Mouse (Mus musculus): Measurements from ENCODE around the gene Rxra. TPM values are rescaled to one million over a fixed set of nuclear protein-coding genes. Genes with fewer than 3 reads are reported as not detected.

Rxra gene
- polyA plus RNA-seq, 1 experiment from 2014 or later = 10.3 TPM

DNA sequence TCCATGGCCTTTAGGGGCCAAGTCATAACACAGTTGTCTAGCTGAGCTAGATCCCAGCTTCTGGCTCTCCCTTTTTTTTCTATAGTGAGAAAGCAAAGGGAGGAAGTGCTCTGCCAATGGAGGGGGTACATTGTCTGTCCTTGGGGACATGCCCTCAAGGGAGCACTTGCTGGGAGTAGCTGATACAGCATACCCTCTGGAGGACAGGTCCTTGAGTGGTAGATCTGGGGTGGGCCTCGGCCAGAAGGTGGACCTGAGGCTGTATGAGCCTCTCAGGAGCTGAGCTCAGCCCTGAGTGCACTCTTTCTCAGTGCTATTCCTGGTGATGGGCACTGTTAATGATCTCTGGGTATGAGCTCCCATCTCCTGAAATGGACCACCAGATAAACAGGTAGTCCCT is 66.9 kb downstream of the Rxra start:
- H3K4me3 ChIP-seq (ENCODE audit: low read depth, low read length) = no peak overlapping the region
- WGBS = 87% methylated on average over 1 of the region's 1 CpGs
- H3K4me1 ChIP-seq (ENCODE audit: control insufficient read depth, insufficient read depth, low read length) = peaks cover 50% of the 10 kb centered on the region
- H3K36me3 ChIP-seq (ENCODE audit: control insufficient read depth, insufficient read depth, low read length) = peaks cover 21% of the 10 kb centered on the region
- H3K9me3 ChIP-seq (ENCODE audit: control insufficient read depth, low read depth, low read length) = no peaks in the 10 kb centered on the region
- H3K9ac ChIP-seq (replicated peaks; ENCODE audit: low read depth, low read length) = no peak overlapping the region
- H3K27me3 ChIP-seq (ENCODE audit: control insufficient read depth, insufficient read depth, low read length) = no peaks in the 10 kb centered on the region
- no peak for ATAC-seq (ENCODE audit: insufficient number of reproducible peaks, insufficient read depth, low FRiP score, low read depth)
- no peak overlapping the region for H3K4me2 ChIP-seq (replicated peaks; ENCODE audit: low read depth, low read length)
- H3K27ac ChIP-seq (ENCODE audit: low read length) = no peak overlapping the region; the same call in 1 of the 2 replicates

DNA sequence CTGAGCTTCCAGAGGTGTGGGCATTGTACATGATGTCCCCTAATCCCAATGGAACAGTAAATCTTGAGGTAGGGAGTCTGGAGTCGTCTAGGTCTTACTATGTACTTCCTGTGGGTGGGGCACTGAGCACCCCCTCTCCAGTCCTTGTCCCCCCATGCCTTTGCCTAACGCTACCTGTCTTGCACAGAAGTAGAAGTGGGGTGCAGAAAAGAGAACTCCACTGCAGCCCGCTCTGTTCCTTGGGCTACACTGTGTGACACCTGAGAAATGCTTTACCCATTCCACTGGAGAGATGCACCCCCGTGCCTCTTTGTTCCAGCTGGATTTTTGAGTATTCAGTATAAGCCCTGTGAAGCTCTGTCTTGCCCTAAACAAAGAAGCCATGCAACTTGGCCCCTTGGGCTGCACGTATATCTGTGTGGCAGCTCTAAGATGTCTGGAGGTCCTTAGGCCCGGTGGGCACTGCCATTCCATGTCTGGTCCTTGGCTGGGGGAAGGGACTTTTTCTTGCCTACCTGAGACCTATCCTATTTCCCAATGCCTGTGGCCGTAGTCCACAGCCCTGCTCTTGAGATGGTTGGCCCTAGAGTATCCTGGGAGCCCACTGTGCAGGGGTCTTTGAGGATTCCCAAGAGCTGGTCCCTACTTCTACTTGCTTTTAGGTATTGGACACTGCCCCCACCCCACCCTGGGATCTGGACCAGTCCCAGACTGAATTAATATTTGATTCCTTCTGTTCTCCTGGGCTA is 67.8 kb downstream of the Rxra start:
- Histone ChIP-seq H3K9ac (replicated peaks; ENCODE audit: low read depth, low read length) (no peak overlapping the region), H3K27ac (ENCODE audit: low read length) (peak overlapping the region; percentile 87; the same call in 1 of the 2 replicates), H3K4me2 (replicated peaks; ENCODE audit: low read depth, low read length) (no peak overlapping the region)

DNA sequence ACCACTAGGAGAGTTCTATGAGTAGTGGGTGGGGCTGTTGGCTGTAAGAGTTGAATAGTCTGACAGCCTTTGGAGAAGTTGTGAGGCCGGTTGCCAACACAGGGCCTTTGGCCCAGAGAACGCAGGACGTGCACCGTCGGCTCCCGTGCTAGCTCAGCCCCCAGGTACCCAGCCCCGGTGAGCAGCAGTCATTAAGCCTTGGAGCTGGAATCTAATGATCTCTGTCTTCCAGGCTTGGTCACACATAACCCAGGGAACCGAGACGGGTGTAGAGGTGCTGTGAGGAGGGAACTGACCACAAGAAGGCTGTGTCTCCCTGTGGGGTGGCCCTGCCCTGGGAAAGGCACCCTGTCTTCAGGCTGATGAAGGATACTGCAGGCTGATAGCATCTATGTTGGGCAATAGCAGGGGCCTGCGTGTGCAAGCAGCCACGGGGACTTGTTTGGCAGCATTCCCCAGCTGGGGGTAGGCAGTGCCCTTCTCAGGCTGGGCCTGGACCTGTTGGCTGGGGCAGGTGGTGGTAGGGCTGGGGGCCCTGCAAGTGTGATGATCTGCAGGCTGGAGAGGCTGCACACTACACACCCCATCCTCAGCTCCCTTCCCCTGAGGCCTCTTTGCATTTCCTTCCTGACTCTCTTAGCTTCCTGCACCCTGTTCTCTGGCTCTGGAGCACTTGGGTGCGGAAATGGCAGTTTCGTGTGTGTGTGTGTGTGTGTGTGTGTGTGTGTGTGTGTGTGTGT is 68.5 kb downstream of the Rxra start:
- Histone ChIP-seq H3K27ac (ENCODE audit: low read length) (peak overlapping the region; percentile 87), H3K9ac (replicated peaks; ENCODE audit: low read depth, low read length) (no peak overlapping the region), H3K36me3 (ENCODE audit: control insufficient read depth, insufficient read depth, low read length) (peaks cover 25% of the 10 kb centered on the region), H3K4me1 (ENCODE audit: control insufficient read depth, insufficient read depth, low read length) (peaks cover 43% of the 10 kb centered on the region), H3K4me2 (replicated peaks; ENCODE audit: low read depth, low read length) (no peak overlapping the region), H3K4me3 (ENCODE audit: low read depth, low read length) (no peak overlapping the region), H3K27me3 (ENCODE audit: control insufficient read depth, insufficient read depth, low read length) (no peaks in the 10 kb centered on the region), H3K9me3 (ENCODE audit: control insufficient read depth, low read depth, low read length) (no peaks in the 10 kb centered on the region)
- peak; percentile 70 for ATAC-seq (ENCODE audit: insufficient number of reproducible peaks, insufficient read depth, low FRiP score, low read depth)
- WGBS = 57% methylated on average over 13 of the region's 13 CpGs

More for the DNA sequence above, 67.8 kb downstream of the Rxra start:
- H3K9me3 ChIP-seq (ENCODE audit: control insufficient read depth, low read depth, low read length) = no peaks in the 10 kb centered on the region
- no peak overlapping the region for H3K4me3 ChIP-seq (ENCODE audit: low read depth, low read length)
- H3K27me3 ChIP-seq (ENCODE audit: control insufficient read depth, insufficient read depth, low read length) = no peaks in the 10 kb centered on the region
- 78% methylated on average over 7 of the region's 7 CpGs for WGBS
- H3K4me1 ChIP-seq (ENCODE audit: control insufficient read depth, insufficient read depth, low read length) = peaks cover 49% of the 10 kb centered on the region
- no peak for ATAC-seq (ENCODE audit: insufficient number of reproducible peaks, insufficient read depth, low FRiP score, low read depth)
- H3K36me3 ChIP-seq (ENCODE audit: control insufficient read depth, insufficient read depth, low read length) = peaks cover 24% of the 10 kb centered on the region

DNA sequence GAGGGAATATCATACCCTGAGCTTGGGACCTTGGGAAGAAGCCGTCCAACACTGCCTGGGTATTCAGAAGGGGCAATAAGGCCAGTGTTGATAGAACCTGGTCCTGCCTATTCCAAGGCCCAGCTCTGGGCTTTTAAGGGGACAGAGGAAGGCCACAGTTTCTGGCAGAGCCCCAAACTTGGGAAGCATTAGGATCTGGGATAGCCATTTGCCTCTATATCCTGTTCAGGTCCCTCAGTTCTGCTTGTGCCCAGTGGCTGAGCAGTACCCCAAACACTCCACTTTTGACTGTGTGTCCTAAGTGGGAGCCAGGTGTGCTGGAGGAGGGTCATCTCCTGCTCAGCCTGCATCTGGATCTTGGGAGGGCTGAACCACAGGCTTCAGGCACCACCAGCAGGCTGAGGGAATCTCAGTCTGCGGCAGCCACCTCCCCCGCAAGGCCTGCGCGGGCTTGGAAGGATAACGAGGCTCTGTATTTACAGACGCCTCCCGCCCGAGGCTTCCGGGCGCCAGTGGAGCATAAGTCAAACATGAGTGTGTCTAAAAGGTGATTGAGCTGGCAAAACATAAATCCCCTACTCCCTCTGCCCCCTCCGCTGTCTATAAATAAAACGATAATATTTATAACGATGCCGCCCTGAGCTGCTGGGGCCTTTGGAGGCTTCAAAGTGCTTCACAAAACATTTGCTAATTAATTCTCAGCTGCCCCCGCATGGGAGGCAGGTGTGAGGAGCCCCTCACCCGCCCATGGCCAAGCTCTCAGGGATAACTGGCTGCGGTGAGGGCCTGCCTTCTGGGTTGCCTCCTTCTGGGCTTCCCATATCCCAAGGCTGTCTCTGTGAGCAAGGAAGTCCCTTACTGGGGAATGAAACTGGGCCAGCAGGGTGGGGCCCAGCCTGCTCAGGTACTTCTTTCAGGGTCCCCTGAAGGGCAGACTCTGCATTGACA is 69.7 kb downstream of the Rxra start:
- peaks cover 29% of the 10 kb centered on the region for H3K36me3 ChIP-seq (ENCODE audit: control insufficient read depth, insufficient read depth, low read length)
- H3K9ac ChIP-seq (replicated peaks; ENCODE audit: low read depth, low read length) = no peak overlapping the region
- peaks cover 42% of the 10 kb centered on the region for H3K4me1 ChIP-seq (ENCODE audit: control insufficient read depth, insufficient read depth, low read length)

DNA sequence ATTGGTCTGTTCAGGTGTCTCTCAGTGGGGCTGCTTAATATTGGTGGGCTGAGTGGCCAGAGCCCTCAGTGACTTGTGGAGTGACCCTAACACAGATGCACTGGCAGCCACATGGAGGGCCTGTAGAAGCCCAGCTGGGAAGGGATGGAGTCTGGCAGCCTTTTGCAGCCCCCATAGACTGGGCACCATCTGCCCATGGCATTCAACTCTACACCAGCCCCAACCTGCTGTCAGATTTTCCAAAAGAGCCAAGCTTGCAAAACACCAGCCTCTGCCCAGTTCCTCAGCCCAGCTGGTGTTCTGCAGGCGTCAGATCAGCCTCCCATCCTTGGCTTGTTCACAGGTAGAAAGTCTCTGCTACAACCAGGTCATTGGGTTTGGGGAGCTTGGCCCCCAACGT is 70.6 kb downstream of the Rxra start:
- ATAC-seq (ENCODE audit: insufficient number of reproducible peaks, insufficient read depth, low FRiP score, low read depth) = no peak
- Histone ChIP-seq H3K27me3 (ENCODE audit: control insufficient read depth, insufficient read depth, low read length) (no peaks in the 10 kb centered on the region), H3K4me2 (replicated peaks; ENCODE audit: low read depth, low read length) (no peak overlapping the region), H3K27ac (ENCODE audit: low read length) (peak overlapping the region; percentile 87; the same call in 1 of the 2 replicates), H3K9ac (replicated peaks; ENCODE audit: low read depth, low read length) (no peak overlapping the region), H3K4me1 (ENCODE audit: control insufficient read depth, insufficient read depth, low read length) (peaks cover 51% of the 10 kb centered on the region), H3K9me3 (ENCODE audit: control insufficient read depth, low read depth, low read length) (no peaks in the 10 kb centered on the region), H3K36me3 (ENCODE audit: control insufficient read depth, insufficient read depth, low read length) (peaks cover 22% of the 10 kb centered on the region), H3K4me3 (ENCODE audit: low read depth, low read length) (no peak overlapping the region)
- 62% methylated on average over 2 of the region's 2 CpGs for WGBS

More for the DNA sequence above, 69.7 kb downstream of the Rxra start:
- Histone ChIP-seq H3K4me2 (replicated peaks; ENCODE audit: low read depth, low read length) (no peak overlapping the region), H3K4me3 (ENCODE audit: low read depth, low read length) (no peak overlapping the region), H3K9me3 (ENCODE audit: control insufficient read depth, low read depth, low read length) (no peaks in the 10 kb centered on the region), H3K27ac (ENCODE audit: low read length) (peak overlapping the region; percentile 87), H3K27me3 (ENCODE audit: control insufficient read depth, insufficient read depth, low read length) (no peaks in the 10 kb centered on the region)
- 13% methylated on average over 18 of the region's 18 CpGs for WGBS
- peak; percentile 12; the same call in 1 of the 2 replicates for ATAC-seq (ENCODE audit: insufficient number of reproducible peaks, insufficient read depth, low FRiP score, low read depth)

DNA sequence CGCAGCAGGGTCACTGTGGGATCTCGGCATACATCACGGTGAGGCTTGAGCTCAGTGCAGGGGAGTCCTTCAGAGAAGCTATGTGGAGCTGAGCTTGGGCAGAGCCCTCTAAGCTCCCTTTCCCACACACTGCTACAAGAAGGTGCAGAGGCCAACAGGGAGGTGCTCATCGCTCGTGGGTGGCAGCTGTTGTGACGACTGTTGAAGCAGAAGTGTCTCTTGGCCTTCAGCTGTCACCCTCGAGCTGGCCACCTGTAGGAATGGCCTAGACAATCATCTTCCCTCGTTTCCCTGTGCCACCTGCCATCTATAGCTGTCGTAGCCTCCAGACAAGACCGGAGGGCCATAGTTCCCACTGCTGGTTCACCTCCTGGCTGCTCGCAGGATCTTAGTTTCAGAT is 72.7 kb downstream of the Rxra start:
- H3K9me3 ChIP-seq (ENCODE audit: control insufficient read depth, low read depth, low read length) = no peaks in the 10 kb centered on the region
- H3K9ac ChIP-seq (replicated peaks; ENCODE audit: low read depth, low read length) = no peak overlapping the region
- H3K36me3 ChIP-seq (ENCODE audit: control insufficient read depth, insufficient read depth, low read length) = peaks cover 33% of the 10 kb centered on the region
- WGBS = 89% methylated on average over 11 of the region's 11 CpGs
- H3K4me2 ChIP-seq (replicated peaks; ENCODE audit: low read depth, low read length) = no peak overlapping the region
- H3K27ac ChIP-seq (ENCODE audit: low read length) = no peak overlapping the region
- H3K4me3 ChIP-seq (ENCODE audit: low read depth, low read length) = no peak overlapping the region
- no peak for ATAC-seq (ENCODE audit: insufficient number of reproducible peaks, insufficient read depth, low FRiP score, low read depth)
- H3K4me1 ChIP-seq (ENCODE audit: control insufficient read depth, insufficient read depth, low read length) = peaks cover 49% of the 10 kb centered on the region
- H3K27me3 ChIP-seq (ENCODE audit: control insufficient read depth, insufficient read depth, low read length) = no peaks in the 10 kb centered on the region

DNA sequence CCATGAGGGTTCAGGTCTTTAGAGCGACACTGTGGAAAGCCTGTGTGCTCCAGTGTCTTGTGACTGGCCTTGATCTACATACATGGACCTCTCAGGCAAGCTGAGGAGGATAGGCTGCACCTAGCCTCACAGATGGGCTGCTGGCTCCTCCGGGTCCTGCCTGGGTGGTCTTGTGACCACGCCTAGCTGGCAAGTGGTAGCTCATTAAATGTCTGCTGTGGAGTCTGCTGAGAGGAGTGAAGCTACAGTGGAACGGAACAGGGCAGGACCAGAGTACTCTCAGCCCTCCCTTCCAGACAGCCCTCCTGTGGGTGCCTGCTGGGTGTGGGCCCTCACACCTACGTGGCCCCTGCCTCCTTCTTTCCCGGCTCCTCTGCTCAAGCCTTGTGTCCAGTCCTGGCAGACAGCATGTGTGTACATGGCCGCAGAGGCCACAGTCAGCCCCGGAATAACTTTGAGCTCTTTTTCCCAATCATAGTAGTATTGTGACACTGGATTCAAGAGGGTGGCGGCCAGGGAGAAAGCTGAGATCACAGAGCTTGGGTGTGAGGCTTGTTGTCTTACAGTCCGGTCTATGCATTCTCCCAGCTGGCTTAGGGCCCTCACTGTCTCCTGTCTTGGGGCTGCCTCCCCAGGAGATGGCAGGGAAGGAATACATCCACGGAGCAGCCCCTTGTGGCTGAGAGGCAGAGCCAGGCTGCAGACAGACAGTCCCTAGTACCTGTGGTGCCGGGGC is 74.3 kb downstream of the Rxra start:
- no peak overlapping the region for H3K9ac ChIP-seq (replicated peaks; ENCODE audit: low read depth, low read length)

More for the DNA sequence above, 74.3 kb downstream of the Rxra start:
- Histone ChIP-seq H3K4me1 (ENCODE audit: control insufficient read depth, insufficient read depth, low read length) (peaks cover 33% of the 10 kb centered on the region), H3K36me3 (ENCODE audit: control insufficient read depth, insufficient read depth, low read length) (peaks cover 48% of the 10 kb centered on the region), H3K9me3 (ENCODE audit: control insufficient read depth, low read depth, low read length) (no peaks in the 10 kb centered on the region), H3K27me3 (ENCODE audit: control insufficient read depth, insufficient read depth, low read length) (no peaks in the 10 kb centered on the region), H3K4me3 (ENCODE audit: low read depth, low read length) (no peak overlapping the region), H3K27ac (ENCODE audit: low read length) (peak overlapping the region; percentile 53; the same call in 1 of the 2 replicates), H3K4me2 (replicated peaks; ENCODE audit: low read depth, low read length) (no peak overlapping the region)
- WGBS = 46% methylated on average over 12 of the region's 12 CpGs
- ATAC-seq (ENCODE audit: insufficient number of reproducible peaks, insufficient read depth, low FRiP score, low read depth) = 0 out of 2 replicates have a peak, but pooled peaks have one; percentile 11
